Comparison of ENCODE assay signal across 9 mouse cellular contexts in genomic region chr2:73047061-73047741, GRCm38 (mm10).
DNase-seq lines count a peak whose midpoint lies in the region; ATAC-seq and TF ChIP-seq lines count a peak whose summit lies in the region.
"Had no signal": no experiment of that assay in that cellular context is flagged by ENCODE, and none has a peak within 500 bp of the region (broad histone marks: within the 10 kb centered on the region; RNA-seq: fewer than 3 reads in every experiment).

No protein-coding gene starts in this region.

- intact Hi-C loops in heart, postnatal 25 days (cut with DNase I): loop anchor here (5.0 kb wide), 1 partner anchor 45 kb away; no protein-coding TSS in a partner anchor

- H3K4me1 ChIP-seq in forebrain, postnatal 0 days (ENCODE audit: insufficient read depth): no peaks in the 10 kb centered on the region
- peaks cover 7% of the 10 kb centered on the region for H3K4me1 ChIP-seq in forebrain, embryonic 16.5 days (replicated peaks; ENCODE audit: control insufficient read depth, insufficient read depth, low read length)
- H3K4me1 ChIP-seq in embryonic facial prominence, embryonic 11.5 days (ENCODE audit: control insufficient read depth, insufficient read depth, low read length): no peaks in the 10 kb centered on the region; the same call in 1 of the 2 replicates
- H3K4me1 ChIP-seq in liver, embryonic 12.5 days: peaks cover 10% of the 10 kb centered on the region
- peaks cover 7% of the 10 kb centered on the region for H3K4me1 ChIP-seq in stomach, embryonic 14.5 days (ENCODE audit: control insufficient read depth, insufficient read depth, low read length)
- no peaks in the 10 kb centered on the region for H3K4me1 ChIP-seq in hindbrain, embryonic 12.5 days

- 76% methylated on average over 24 of the region's 24 CpGs for WGBS in forebrain, postnatal 0 days
- 74% methylated on average over 24 of the region's 24 CpGs for WGBS in forebrain, embryonic 16.5 days
- WGBS in embryonic facial prominence, embryonic 11.5 days: 39% methylated on average over 24 of the region's 24 CpGs
- WGBS in liver, embryonic 12.5 days (ENCODE audit: insufficient replicate concordance): 68% methylated on average over 24 of the region's 24 CpGs
- 56% methylated on average over 24 of the region's 24 CpGs for WGBS in stomach, embryonic 14.5 days
- WGBS in hindbrain, embryonic 12.5 days: 80% methylated on average over 24 of the region's 24 CpGs

- H3K4me3 ChIP-seq in forebrain, postnatal 0 days (ENCODE audit: low read depth, low read length): no peak overlapping the region
- H3K4me3 ChIP-seq in forebrain, embryonic 16.5 days (replicated peaks; ENCODE audit: low read length): no peak overlapping the region
- no peak overlapping the region for H3K4me3 ChIP-seq in embryonic facial prominence, embryonic 11.5 days (ENCODE audit: low read depth, low read length)
- H3K4me3 ChIP-seq in liver, embryonic 12.5 days: no peak overlapping the region
- no peak overlapping the region for H3K4me3 ChIP-seq in stomach, embryonic 14.5 days (ENCODE audit: low read depth, low read length)
- no peak overlapping the region for H3K4me3 ChIP-seq in hindbrain, embryonic 12.5 days

- H3K9me3 ChIP-seq in forebrain, postnatal 0 days (ENCODE audit: low read length): no peaks in the 10 kb centered on the region
- H3K9me3 ChIP-seq in forebrain, embryonic 16.5 days (ENCODE audit: control insufficient read depth, low read length): no peaks in the 10 kb centered on the region
- no peaks in the 10 kb centered on the region for H3K9me3 ChIP-seq in embryonic facial prominence, embryonic 11.5 days (replicated peaks; ENCODE audit: control insufficient read depth, low read length)
- no peaks in the 10 kb centered on the region for H3K9me3 ChIP-seq in liver, embryonic 12.5 days (replicated peaks)
- H3K9me3 ChIP-seq in stomach, embryonic 14.5 days (ENCODE audit: control insufficient read depth, low read depth, low read length): no peaks in the 10 kb centered on the region
- no peaks in the 10 kb centered on the region for H3K9me3 ChIP-seq in hindbrain, embryonic 12.5 days (replicated peaks)

- peak; percentile 21 for DNase-seq in forebrain, postnatal 0 days
- DNase-seq in embryonic facial prominence, embryonic 11.5 days (ENCODE audit: low spot score): peak; percentile 91
- DNase-seq in heart, postnatal 25 days (ENCODE audit: low spot score): peak; percentile 74

- H3K36me3 ChIP-seq in forebrain, postnatal 0 days (ENCODE audit: insufficient read depth): no peaks in the 10 kb centered on the region
- H3K36me3 ChIP-seq in forebrain, embryonic 16.5 days (ENCODE audit: control insufficient read depth, insufficient read depth): no peaks in the 10 kb centered on the region
- no peaks in the 10 kb centered on the region for H3K36me3 ChIP-seq in embryonic facial prominence, embryonic 11.5 days (replicated peaks; ENCODE audit: control insufficient read depth, insufficient read depth, low read depth, low read length)
- H3K36me3 ChIP-seq in liver, embryonic 12.5 days: no peaks in the 10 kb centered on the region
- H3K36me3 ChIP-seq in stomach, embryonic 14.5 days (ENCODE audit: control insufficient read depth, insufficient read depth, low read length): no peaks in the 10 kb centered on the region
- no peaks in the 10 kb centered on the region for H3K36me3 ChIP-seq in hindbrain, embryonic 12.5 days

- no peak for TF ChIP-seq CTCF in forebrain, postnatal 0 days (IDR thresholded peaks at IDR 0.05; ENCODE audit: low read depth)

- H3K27me3 ChIP-seq in forebrain, postnatal 0 days (ENCODE audit: insufficient read depth, low read length): no peaks in the 10 kb centered on the region
- no peaks in the 10 kb centered on the region for H3K27me3 ChIP-seq in forebrain, embryonic 16.5 days (replicated peaks; ENCODE audit: control insufficient read depth, insufficient read depth, low read length)
- no peaks in the 10 kb centered on the region for H3K27me3 ChIP-seq in embryonic facial prominence, embryonic 11.5 days (ENCODE audit: control insufficient read depth, insufficient read depth, low read length)
- 0 out of 2 replicates have a peak, but pooled peaks cover 9% of the 10 kb centered on the region for H3K27me3 ChIP-seq in liver, embryonic 12.5 days (replicated peaks)
- no peaks in the 10 kb centered on the region for H3K27me3 ChIP-seq in stomach, embryonic 14.5 days (ENCODE audit: control insufficient read depth, insufficient read depth, low read length)
- no peaks in the 10 kb centered on the region for H3K27me3 ChIP-seq in hindbrain, embryonic 12.5 days
- H3K27me3 ChIP-seq: CH12.LX had no signal

- ATAC-seq in forebrain, postnatal 0 days: no peak
- ATAC-seq in forebrain, embryonic 16.5 days: no peak
- ATAC-seq in embryonic facial prominence, embryonic 11.5 days (replicated peaks; ENCODE audit: insufficient number of reproducible peaks, low FRiP score, low TSS enrichment, low read depth): peak; percentile 75
- no peak for ATAC-seq in liver, embryonic 12.5 days
- peak; percentile 80 for ATAC-seq in stomach, embryonic 14.5 days (ENCODE audit: insufficient number of reproducible peaks, insufficient read depth, low FRiP score, low read depth)
- ATAC-seq in CD4-positive, CD25-positive, alpha-beta regulatory T cell, adult 4 months: no peak
- no peak for ATAC-seq in hindbrain, embryonic 12.5 days (ENCODE audit: low FRiP score)

- no peak overlapping the region for H3K9ac ChIP-seq in forebrain, postnatal 0 days
- no peak overlapping the region for H3K9ac ChIP-seq in forebrain, embryonic 16.5 days (replicated peaks; ENCODE audit: low read depth, low read length)
- H3K9ac ChIP-seq in embryonic facial prominence, embryonic 11.5 days (replicated peaks; ENCODE audit: low read length): no peak overlapping the region
- no peak overlapping the region for H3K9ac ChIP-seq in liver, embryonic 12.5 days
- H3K9ac ChIP-seq in stomach, embryonic 14.5 days (replicated peaks; ENCODE audit: low read depth, low read length): no peak overlapping the region
- H3K9ac ChIP-seq in hindbrain, embryonic 12.5 days: no peak overlapping the region

- H3K27ac ChIP-seq in forebrain, postnatal 0 days (ENCODE audit: low read depth, low read length): no peak overlapping the region
- no peak overlapping the region for H3K27ac ChIP-seq in forebrain, embryonic 16.5 days (ENCODE audit: low read length)
- H3K27ac ChIP-seq in embryonic facial prominence, embryonic 11.5 days (replicated peaks; ENCODE audit: low read depth, low read length): peak overlapping the region; percentile 49
- peak overlapping the region; percentile 20; the same call in 1 of the 2 replicates for H3K27ac ChIP-seq in liver, embryonic 12.5 days
- peak overlapping the region; percentile 91 for H3K27ac ChIP-seq in stomach, embryonic 14.5 days (ENCODE audit: low read length)
- H3K27ac ChIP-seq in hindbrain, embryonic 12.5 days: no peak overlapping the region

- no peak overlapping the region for H3K4me2 ChIP-seq in forebrain, postnatal 0 days (ENCODE audit: low read depth)
- no peak overlapping the region for H3K4me2 ChIP-seq in forebrain, embryonic 16.5 days (ENCODE audit: low read length)
- H3K4me2 ChIP-seq in embryonic facial prominence, embryonic 11.5 days (ENCODE audit: low read depth, low read length): no peak overlapping the region
- H3K4me2 ChIP-seq in liver, embryonic 12.5 days: no peak overlapping the region
- 0 out of 2 replicates have a peak overlapping the region, but pooled peaks have one; percentile 8 for H3K4me2 ChIP-seq in stomach, embryonic 14.5 days (replicated peaks; ENCODE audit: low read depth, low read length)
- no peak overlapping the region for H3K4me2 ChIP-seq in hindbrain, embryonic 12.5 days (replicated peaks)

Comparison
In these comparisons a context has a peak if more than half of its experiments do, and no peak if none do; other contexts are left out.
1. ATAC-seq: peak in embryonic facial prominence, embryonic 11.5 days (single experiment) and stomach, embryonic 14.5 days (single experiment); none in forebrain, postnatal 0 days (single experiment), forebrain, embryonic 16.5 days (single experiment), liver, embryonic 12.5 days (single experiment), CD4-positive, CD25-positive, alpha-beta regulatory T cell, adult 4 months (single experiment) and hindbrain, embryonic 12.5 days (single experiment).
2. DNase-seq: peak in every context shown above with its lines; median percentile 91 in embryonic facial prominence, embryonic 11.5 days; 74 in heart, postnatal 25 days; 21 in forebrain, postnatal 0 days.
3. H3K27ac ChIP-seq: peak in embryonic facial prominence, embryonic 11.5 days (single experiment), liver, embryonic 12.5 days (single experiment) and stomach, embryonic 14.5 days (single experiment); none in forebrain, postnatal 0 days (single experiment), forebrain, embryonic 16.5 days (single experiment) and hindbrain, embryonic 12.5 days (single experiment).